Mouse (Mus musculus): ENCODE measurements around the gene Mtor. TPM values are rescaled to one million over a fixed set of nuclear protein-coding genes. Genes with fewer than 3 reads are reported as not detected.

The Mtor gene
- polyA plus RNA-seq, 1 experiment from 2014 or later, result 23.6 TPM

GRCm38 (mm10) chr4:148535876-148536275, 87.5 kb downstream of the Mtor start:
- Histone ChIP-seq H3K27me3 (ENCODE audit: control insufficient read depth, insufficient read depth, low read length) (no peaks in the 10 kb centered on the region), H3K36me3 (ENCODE audit: control insufficient read depth, insufficient read depth, low read length) (peaks cover 60% of the 10 kb centered on the region), H3K9ac (ENCODE audit: low read depth, low read length) (no peak overlapping the region), H3K9me3 (replicated peaks; ENCODE audit: control insufficient read depth, low read length) (no peaks in the 10 kb centered on the region), H3K27ac (ENCODE audit: low read depth, low read length) (no peak overlapping the region), H3K4me2 (no peak overlapping the region), H3K4me1 (ENCODE audit: control insufficient read depth, insufficient read depth, low read length) (no peaks in the 10 kb centered on the region), H3K4me3 (ENCODE audit: low read depth, low read length) (no peak overlapping the region)
- ATAC-seq (replicated peaks; ENCODE audit: insufficient number of reproducible peaks, low FRiP score, low TSS enrichment), result no peak
- WGBS (ENCODE audit: insufficient replicate concordance), result 85% methylated on average over 3 of the region's 3 CpGs

- no peaks in the 10 kb centered on the region for H3K9me3 ChIP-seq (replicated peaks; ENCODE audit: control insufficient read depth, low read length)
- H3K9ac ChIP-seq (ENCODE audit: low read depth, low read length), result no peak overlapping the region
- H3K4me3 ChIP-seq (ENCODE audit: low read depth, low read length), result no peak overlapping the region
- 83% methylated on average over 4 of the region's 4 CpGs for WGBS (ENCODE audit: insufficient replicate concordance)
- no peaks in the 10 kb centered on the region for H3K27me3 ChIP-seq (ENCODE audit: control insufficient read depth, insufficient read depth, low read length)
- H3K36me3 ChIP-seq (ENCODE audit: control insufficient read depth, insufficient read depth, low read length), result peaks cover 55% of the 10 kb centered on the region
- no peaks in the 10 kb centered on the region for H3K4me1 ChIP-seq (ENCODE audit: control insufficient read depth, insufficient read depth, low read length)
- ATAC-seq (replicated peaks; ENCODE audit: insufficient number of reproducible peaks, low FRiP score, low TSS enrichment), result no peak
- no peak overlapping the region for H3K4me2 ChIP-seq
- no peak overlapping the region for H3K27ac ChIP-seq (ENCODE audit: low read depth, low read length)
Observed at GRCm38 (mm10) chr4:148549106-148549505, 100.7 kb downstream of the Mtor start.

GRCm38 (mm10) chr4:148557766-148558165, 109.4 kb downstream of the Mtor start:
- Histone ChIP-seq H3K27me3 (ENCODE audit: control insufficient read depth, insufficient read depth, low read length) (no peaks in the 10 kb centered on the region), H3K4me3 (ENCODE audit: low read depth, low read length) (peak overlapping the region; percentile 85), H3K4me1 (ENCODE audit: control insufficient read depth, insufficient read depth, low read length) (no peaks in the 10 kb centered on the region), H3K36me3 (ENCODE audit: control insufficient read depth, insufficient read depth, low read length) (peaks cover 46% of the 10 kb centered on the region), H3K27ac (ENCODE audit: low read depth, low read length) (peak overlapping the region; percentile 95; the same call in 1 of the 2 replicates), H3K4me2 (peak overlapping the region; percentile 86), H3K9ac (ENCODE audit: low read depth, low read length) (peak overlapping the region; percentile 99), H3K9me3 (replicated peaks; ENCODE audit: control insufficient read depth, low read length) (no peaks in the 10 kb centered on the region)
- ATAC-seq (replicated peaks; ENCODE audit: insufficient number of reproducible peaks, low FRiP score, low TSS enrichment), result no peak
- WGBS (ENCODE audit: insufficient replicate concordance), result 26% methylated on average over 6 of the region's 6 CpGs

- Histone ChIP-seq H3K36me3 (ENCODE audit: control insufficient read depth, insufficient read depth, low read length) (peaks cover 45% of the 10 kb centered on the region), H3K4me1 (ENCODE audit: control insufficient read depth, insufficient read depth, low read length) (no peaks in the 10 kb centered on the region), H3K27ac (ENCODE audit: low read depth, low read length) (peak within 1 kb of the TSS; percentile 95), H3K4me3 (ENCODE audit: low read depth, low read length) (peak within 1 kb of the TSS; percentile 85), H3K4me2 (peak within 1 kb of the TSS; percentile 86), H3K9me3 (replicated peaks; ENCODE audit: control insufficient read depth, low read length) (no peaks in the 10 kb centered on the region), H3K27me3 (ENCODE audit: control insufficient read depth, insufficient read depth, low read length) (no peaks in the 10 kb centered on the region), H3K9ac (ENCODE audit: low read depth, low read length) (peak within 1 kb of the TSS; percentile 99)
- ATAC-seq (replicated peaks; ENCODE audit: insufficient number of reproducible peaks, low FRiP score, low TSS enrichment), result peak; percentile 89
- WGBS (ENCODE audit: insufficient replicate concordance), result under 1% methylated on average over 60 of the region's 63 CpGs
Observed at GRCm38 (mm10) chr4:148558297-148559000, 110.0 kb downstream of the Mtor start, which contains the start of gene Exosc10. Gene Exosc10 (plus strand): TSS chr4:148558429.

GRCm38 (mm10) chr4:148562676-148563075, 114.3 kb downstream of the Mtor start:
- no peaks in the 10 kb centered on the region for H3K27me3 ChIP-seq (ENCODE audit: control insufficient read depth, insufficient read depth, low read length)
- peaks cover 63% of the 10 kb centered on the region for H3K36me3 ChIP-seq (ENCODE audit: control insufficient read depth, insufficient read depth, low read length)
- 92% methylated on average over 17 of the region's 17 CpGs for WGBS (ENCODE audit: insufficient replicate concordance)
- H3K4me2 ChIP-seq, result no peak overlapping the region
- no peak for ATAC-seq (replicated peaks; ENCODE audit: insufficient number of reproducible peaks, low FRiP score, low TSS enrichment)
- no peaks in the 10 kb centered on the region for H3K9me3 ChIP-seq (replicated peaks; ENCODE audit: control insufficient read depth, low read length)
- H3K4me3 ChIP-seq (ENCODE audit: low read depth, low read length), result no peak overlapping the region
- no peak overlapping the region for H3K9ac ChIP-seq (ENCODE audit: low read depth, low read length)
- H3K27ac ChIP-seq (ENCODE audit: low read depth, low read length), result no peak overlapping the region
- H3K4me1 ChIP-seq (ENCODE audit: control insufficient read depth, insufficient read depth, low read length), result no peaks in the 10 kb centered on the region

- no peak for ATAC-seq (replicated peaks; ENCODE audit: insufficient number of reproducible peaks, low FRiP score, low TSS enrichment)
- WGBS (ENCODE audit: insufficient replicate concordance), result 94% methylated on average over 12 of the region's 12 CpGs
Observed at GRCm38 (mm10) chr4:148563595-148563994, 115.2 kb downstream of the Mtor start.

GRCm38 (mm10) chr4:148570138-148570537, 121.7 kb downstream of the Mtor start:
- H3K4me3 ChIP-seq (ENCODE audit: low read depth, low read length), result no peak overlapping the region
- no peak for ATAC-seq (replicated peaks; ENCODE audit: insufficient number of reproducible peaks, low FRiP score, low TSS enrichment)
- 85% methylated on average over 10 of the region's 10 CpGs for WGBS (ENCODE audit: insufficient replicate concordance)
- no peaks in the 10 kb centered on the region for H3K27me3 ChIP-seq (ENCODE audit: control insufficient read depth, insufficient read depth, low read length)
- H3K36me3 ChIP-seq (ENCODE audit: control insufficient read depth, insufficient read depth, low read length), result peaks cover 81% of the 10 kb centered on the region
- H3K4me1 ChIP-seq (ENCODE audit: control insufficient read depth, insufficient read depth, low read length), result no peaks in the 10 kb centered on the region
- H3K27ac ChIP-seq (ENCODE audit: low read depth, low read length), result no peak overlapping the region
- no peaks in the 10 kb centered on the region for H3K9me3 ChIP-seq (replicated peaks; ENCODE audit: control insufficient read depth, low read length)
- no peak overlapping the region for H3K9ac ChIP-seq (ENCODE audit: low read depth, low read length)
- H3K4me2 ChIP-seq, result no peak overlapping the region

More at GRCm38 (mm10) chr4:148563595-148563994, 115.2 kb downstream of the Mtor start:
- Histone ChIP-seq H3K4me1 (ENCODE audit: control insufficient read depth, insufficient read depth, low read length) (no peaks in the 10 kb centered on the region), H3K36me3 (ENCODE audit: control insufficient read depth, insufficient read depth, low read length) (peaks cover 72% of the 10 kb centered on the region), H3K27ac (ENCODE audit: low read depth, low read length) (no peak overlapping the region), H3K4me2 (no peak overlapping the region), H3K9ac (ENCODE audit: low read depth, low read length) (no peak overlapping the region), H3K4me3 (ENCODE audit: low read depth, low read length) (no peak overlapping the region), H3K27me3 (ENCODE audit: control insufficient read depth, insufficient read depth, low read length) (no peaks in the 10 kb centered on the region), H3K9me3 (replicated peaks; ENCODE audit: control insufficient read depth, low read length) (no peaks in the 10 kb centered on the region)

GRCm38 (mm10) chr4:148570693-148571295, 122.4 kb downstream of the Mtor start:
- H3K4me2 ChIP-seq, result no peak overlapping the region
- WGBS (ENCODE audit: insufficient replicate concordance), result 95% methylated on average over 9 of the region's 9 CpGs
- ATAC-seq (replicated peaks; ENCODE audit: insufficient number of reproducible peaks, low FRiP score, low TSS enrichment), result no peak
- no peak overlapping the region for H3K27ac ChIP-seq (ENCODE audit: low read depth, low read length)
- H3K4me1 ChIP-seq (ENCODE audit: control insufficient read depth, insufficient read depth, low read length), result no peaks in the 10 kb centered on the region
- H3K27me3 ChIP-seq (ENCODE audit: control insufficient read depth, insufficient read depth, low read length), result no peaks in the 10 kb centered on the region
- H3K4me3 ChIP-seq (ENCODE audit: low read depth, low read length), result no peak overlapping the region
- no peaks in the 10 kb centered on the region for H3K9me3 ChIP-seq (replicated peaks; ENCODE audit: control insufficient read depth, low read length)
- peaks cover 81% of the 10 kb centered on the region for H3K36me3 ChIP-seq (ENCODE audit: control insufficient read depth, insufficient read depth, low read length)
- H3K9ac ChIP-seq (ENCODE audit: low read depth, low read length), result no peak overlapping the region
